Mouse (Mus musculus) neural tube, embryonic 10.5 days (tissue): ENCODE results near the gene Myom1.

Experiments
- DNase-seq: peaks from one replicate; pipeline ENCODE4 v3.0.0-alpha.2; 2017; ENCODE audit warnings: low spot score; ENCODE audit errors: extremely low spot score

Gene Myom1

DNA sequence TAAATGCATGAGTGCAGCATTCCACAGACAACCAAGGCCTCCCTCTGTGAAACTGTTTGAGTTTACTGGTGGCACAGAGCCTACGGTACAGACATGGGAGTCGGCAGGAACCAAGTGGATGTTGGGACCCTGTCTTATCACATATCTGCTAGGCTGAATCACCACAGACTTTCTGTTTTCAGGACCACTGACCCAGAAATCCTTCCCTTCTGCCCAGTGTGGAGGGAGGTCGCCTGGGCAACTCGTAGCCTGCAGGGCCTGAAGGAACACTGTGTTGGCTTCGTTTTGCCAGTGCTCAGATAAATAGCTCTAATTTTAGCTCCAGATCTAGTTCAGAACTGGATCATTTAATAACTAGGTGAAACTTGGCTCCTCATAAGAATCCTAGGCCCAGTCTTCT is 12.5 kb downstream of the Myom1 start:
- DNase-seq = no peak

GRCm38 (mm10) chr17:71017457-71017998 is 15.1 kb downstream of the Myom1 start:
- no peak for DNase-seq

DNA sequence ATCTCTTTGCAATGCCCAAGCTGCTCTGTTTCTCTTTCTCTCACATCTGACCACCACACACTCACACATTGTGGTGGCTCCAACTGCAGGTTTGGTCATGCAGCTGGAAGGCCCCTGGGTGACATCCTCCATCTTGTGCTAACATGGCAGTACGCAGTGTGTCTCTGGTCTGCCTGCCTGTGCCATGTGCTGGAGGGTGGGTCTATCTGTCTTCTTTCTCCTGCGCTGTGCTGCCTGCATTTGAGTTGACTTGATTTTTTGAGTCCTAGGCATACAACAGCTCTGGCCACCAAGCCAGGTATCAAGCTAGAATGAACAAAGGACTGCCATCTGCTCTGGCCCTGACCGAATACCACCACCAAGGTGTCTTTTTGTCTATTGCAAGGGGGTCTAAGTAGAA is 15.7 kb downstream of the Myom1 start:
- no peak for DNase-seq

GRCm38 (mm10) chr17:71018616-71019308 is 16.3 kb downstream of the Myom1 start:
- DNase-seq = no peak

- no peak for DNase-seq
Observed at GRCm38 (mm10) chr17:71019309-71019655, 16.8 kb downstream of the Myom1 start.

DNA sequence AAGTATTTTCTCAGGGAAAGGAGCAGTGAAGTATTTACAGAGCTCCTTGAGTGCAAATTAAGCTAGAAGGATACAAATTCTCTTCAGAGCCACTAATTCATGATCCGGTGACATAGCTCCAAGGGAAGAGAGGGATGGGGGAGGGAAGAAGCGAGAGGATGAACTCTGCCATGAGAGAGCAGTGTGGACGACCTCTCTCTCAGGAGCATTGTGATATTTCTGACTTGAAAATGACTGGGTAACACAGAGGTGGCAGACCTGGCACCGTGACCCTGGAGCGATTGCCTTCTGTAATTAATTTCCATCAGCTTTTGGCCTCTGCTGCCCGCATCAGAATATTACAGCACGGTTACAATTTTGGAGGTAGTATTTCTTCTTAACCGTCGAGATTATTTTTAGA is 17.4 kb downstream of the Myom1 start:
- no peak for DNase-seq

- DNase-seq = no peak
Observed at GRCm38 (mm10) chr17:71022841-71023240, 20.4 kb downstream of the Myom1 start.

DNA sequence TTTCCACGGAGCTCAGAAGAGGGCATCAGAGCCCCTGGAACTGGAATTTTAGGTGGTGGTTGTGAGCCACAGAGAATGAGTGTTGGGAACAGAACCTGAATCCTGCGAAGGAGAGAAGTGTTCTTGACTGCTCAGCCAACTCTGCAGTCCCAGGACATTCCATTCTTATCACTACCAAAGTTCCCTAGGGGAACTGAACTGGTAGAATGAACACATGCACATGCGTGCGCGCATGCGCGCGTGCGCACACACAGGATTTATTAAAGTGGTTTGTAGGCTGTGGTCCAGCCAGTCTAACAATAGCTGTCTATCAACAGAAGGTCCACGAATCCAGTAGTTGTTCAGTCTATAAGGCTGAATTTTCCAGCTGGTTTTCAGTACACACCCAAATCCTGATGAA is 21.6 kb downstream of the Myom1 start:
- DNase-seq = no peak

GRCm38 (mm10) chr17:71025922-71026321 is 23.5 kb downstream of the Myom1 start:
- DNase-seq = no peak

DNA sequence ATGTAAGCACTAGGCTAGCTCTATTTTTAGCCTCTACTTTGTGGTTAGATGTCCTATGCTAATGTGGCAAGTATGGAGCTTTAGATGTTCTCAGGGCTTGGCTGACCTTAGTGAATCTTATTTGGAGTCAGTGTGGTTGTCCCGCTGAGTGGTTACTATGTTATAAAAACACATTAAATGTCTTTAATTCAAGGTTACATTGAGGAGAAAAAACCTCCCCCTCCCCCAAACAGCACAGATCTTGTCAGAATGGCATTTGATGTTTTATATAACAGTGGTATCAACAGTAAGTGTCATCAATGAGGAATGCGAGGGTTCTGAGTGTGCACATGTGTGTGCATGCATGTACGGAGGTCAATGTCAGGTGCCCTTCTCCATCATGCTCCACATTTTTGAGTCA is 24.8 kb downstream of the Myom1 start:
- no peak for DNase-seq

DNA sequence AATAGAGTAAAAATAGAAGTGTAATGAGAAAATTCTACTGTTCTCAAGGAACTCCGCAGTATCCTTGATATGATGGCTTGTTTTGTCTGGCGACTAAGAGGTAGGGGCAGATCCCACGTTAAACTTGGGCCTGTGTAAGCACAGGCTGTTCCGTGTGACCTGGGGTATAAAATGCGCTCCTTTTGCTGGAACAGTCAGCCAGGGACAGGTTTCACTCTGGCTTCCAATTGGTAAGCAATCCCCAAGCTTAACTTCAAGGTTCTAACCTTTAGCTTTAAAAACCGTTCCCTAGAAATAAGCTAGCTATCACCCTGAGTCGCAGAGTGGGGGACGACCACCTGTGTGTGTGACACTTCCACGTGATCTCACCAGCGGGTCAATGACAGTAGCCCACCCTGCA is 30.3 kb downstream of the Myom1 start:
- DNase-seq = no peak

DNA sequence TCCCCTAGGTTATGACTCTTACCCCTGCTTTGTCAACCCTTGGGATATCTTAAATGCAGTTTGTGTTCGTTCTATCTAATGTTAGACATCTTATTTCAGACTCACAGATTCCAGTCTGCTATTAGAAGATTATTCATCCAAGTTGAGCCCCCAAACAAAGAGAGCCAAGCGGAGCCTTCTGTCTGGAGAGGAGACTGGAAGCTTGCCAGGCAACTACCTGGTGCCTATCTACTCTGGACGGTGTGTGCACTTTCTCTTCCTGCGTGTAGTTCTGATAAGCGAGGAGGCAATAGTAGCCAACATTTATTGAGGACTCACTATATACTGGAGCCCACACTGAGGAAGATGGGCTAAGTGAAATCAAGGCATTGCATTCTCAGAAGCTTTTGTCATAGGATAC is 32.0 kb downstream of the Myom1 start:
- no peak for DNase-seq

DNA sequence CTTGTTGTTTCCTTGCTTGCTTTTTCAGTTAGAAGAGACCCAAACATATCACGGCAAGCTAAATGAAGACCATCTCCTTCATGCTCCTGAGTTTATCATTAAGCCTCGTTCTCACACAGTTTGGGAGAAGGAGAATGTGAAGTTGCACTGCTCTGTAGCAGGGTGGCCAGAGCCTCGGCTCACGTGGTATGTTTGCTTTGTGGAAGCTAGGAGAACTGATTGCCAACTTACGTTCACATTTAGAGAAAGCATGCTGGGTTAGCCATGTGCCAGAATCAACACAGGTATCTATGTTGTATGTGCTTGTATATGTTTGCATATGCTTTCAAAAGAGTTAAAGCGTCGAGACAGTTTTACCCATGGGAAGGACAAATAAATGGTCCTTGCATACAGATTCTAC is 34.8 kb downstream of the Myom1 start:
- DNase-seq = no peak

GRCm38 (mm10) chr17:71038812-71039211 is 36.4 kb downstream of the Myom1 start:
- no peak for DNase-seq

GRCm38 (mm10) chr17:71039851-71040581 is 37.6 kb downstream of the Myom1 start:
- DNase-seq = peak; percentile 51

DNA sequence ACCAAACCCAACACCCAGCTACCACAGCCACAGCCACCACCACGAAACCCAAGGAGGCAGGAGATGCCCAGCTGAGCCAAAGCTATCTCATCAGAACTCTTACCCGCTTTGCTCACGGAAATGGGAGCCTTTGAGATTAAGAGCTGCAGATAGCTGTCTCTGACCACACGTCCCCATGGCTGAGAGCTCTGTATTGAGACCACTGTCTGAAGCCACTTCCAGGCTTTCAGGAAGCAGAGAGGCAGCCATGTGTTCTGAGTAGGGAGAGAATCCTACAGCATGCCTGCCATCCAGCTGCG is 38.1 kb downstream of the Myom1 start:
- no peak for DNase-seq

- no peak for DNase-seq
Observed at GRCm38 (mm10) chr17:71042645-71043044, 40.2 kb downstream of the Myom1 start.

DNA sequence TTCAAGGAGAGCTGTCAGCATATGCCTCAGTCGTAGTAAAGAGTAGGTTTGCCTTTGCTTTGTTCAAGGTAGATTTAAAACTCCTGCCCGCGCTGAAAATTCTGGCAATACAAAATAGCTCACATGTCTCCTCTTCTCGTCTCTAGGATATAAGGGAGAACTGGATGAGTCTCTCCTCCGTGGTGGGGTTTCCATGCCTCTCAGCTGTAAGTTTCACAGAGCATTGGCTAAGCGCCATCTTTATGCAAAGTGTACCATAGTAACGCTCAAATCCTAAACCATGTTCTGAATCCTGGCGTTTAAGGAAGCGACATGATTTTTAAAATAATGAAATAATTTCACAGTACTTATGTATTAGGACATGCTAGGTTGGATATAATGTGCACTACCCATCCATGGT is 43.2 kb downstream of the Myom1 start:
- no peak for DNase-seq

DNA sequence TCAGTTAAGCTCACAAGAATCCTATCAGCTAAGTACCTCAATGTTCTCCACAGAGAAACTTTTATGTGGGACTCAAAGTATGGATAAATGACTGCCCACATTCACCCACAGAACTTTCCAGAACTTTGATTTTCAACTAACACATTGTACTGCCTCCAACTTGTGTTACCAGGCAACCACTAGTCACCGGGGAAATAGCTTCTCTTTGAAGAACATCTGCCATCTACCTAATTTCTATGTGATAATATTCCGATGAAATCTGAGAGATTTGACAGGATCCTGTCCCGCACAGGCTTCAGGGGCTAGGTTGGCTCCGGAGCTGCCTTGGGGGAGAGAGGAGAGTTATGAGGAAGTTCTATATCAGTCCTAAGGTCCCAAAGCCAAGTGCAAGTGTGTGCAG is 44.4 kb downstream of the Myom1 start:
- no peak for DNase-seq

DNA sequence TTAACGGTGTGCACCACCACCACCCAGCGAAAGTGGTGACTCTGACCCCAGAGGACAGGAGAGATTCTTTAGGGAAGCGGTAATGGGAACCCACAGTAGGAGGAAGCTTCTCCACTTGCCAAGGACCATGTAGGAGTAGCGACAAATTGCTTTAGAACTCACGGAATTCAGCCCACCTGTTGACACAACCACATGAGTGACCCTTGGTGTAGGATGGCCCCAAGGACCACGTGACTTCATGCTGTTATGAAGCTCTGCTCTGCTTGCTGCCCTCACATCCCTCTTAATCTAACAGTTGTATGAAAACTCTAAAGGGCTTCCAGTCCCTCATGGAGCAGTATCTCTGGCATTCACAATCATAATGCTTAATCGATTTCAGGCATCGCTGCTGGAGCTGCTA is 46.9 kb downstream of the Myom1 start:
- no peak for DNase-seq

DNA sequence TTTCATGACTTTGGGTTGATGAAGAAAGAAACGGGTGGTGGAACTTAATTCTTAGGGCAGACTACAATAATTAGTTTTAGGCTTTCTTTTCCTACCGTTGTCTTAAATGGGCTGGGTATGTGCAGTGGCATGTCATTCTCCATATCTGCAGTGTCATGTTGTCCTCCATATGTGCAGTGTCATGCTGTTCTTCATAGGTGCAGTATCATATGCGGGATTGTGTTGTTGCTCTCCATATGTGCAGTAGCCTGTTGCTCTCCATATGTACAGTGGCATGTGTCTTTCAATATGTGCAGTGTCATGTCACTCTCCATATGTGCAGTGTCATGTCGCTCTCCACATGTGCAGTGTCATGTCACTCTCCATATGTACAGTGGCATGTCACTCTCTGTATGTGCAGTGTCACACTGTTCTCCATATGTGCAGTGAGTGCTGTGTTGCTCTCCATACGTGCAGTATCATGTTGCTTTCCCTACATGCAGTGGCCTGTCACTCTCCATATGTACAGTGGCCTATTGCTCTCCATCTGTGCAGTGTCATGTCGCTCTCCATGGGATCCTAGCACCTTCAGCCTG is 50.8 kb downstream of the Myom1 start:
- no peak for DNase-seq

GRCm38 (mm10) chr17:71055203-71055894 is 52.9 kb downstream of the Myom1 start:
- DNase-seq = no peak
